Mouse (Mus musculus): ENCODE results near the gene Arhgap4. TPM values are rescaled to one million over a fixed set of nuclear protein-coding genes. Genes with fewer than 3 reads are reported as not detected.

Gene Arhgap4
- total and polyA plus RNA-seq, 3 experiments: 1.5 to 7.7 (median 1.8) TPM

- TF ChIP-seq CTCF (IDR thresholded peaks at IDR 0.05) (no peak), POLR2A (IDR thresholded peaks at IDR 0.05; ENCODE audit: insufficient read depth, low read depth, low read length) (peak; percentile 61)
- Histone ChIP-seq H3K4me1 (ENCODE audit: control insufficient read depth, insufficient read depth, low read length) (peaks cover 8% of the 10 kb centered on the region), H3K27ac (peak within 1 kb of the TSS; percentile 98), H3K27me3 (ENCODE audit: control insufficient read depth, insufficient read depth, low read length) (no peaks in the 10 kb centered on the region), H3K9ac (ENCODE audit: low read depth, low read length) (peak within 1 kb of the TSS; percentile 79), H3K36me3 (ENCODE audit: control insufficient read depth, insufficient read depth, low read length) (peaks cover 8% of the 10 kb centered on the region; the same call in 1 of the 2 replicates), H3K79me2 (replicated peaks; ENCODE audit: control insufficient read depth, insufficient read depth, low read length) (no peaks in the 10 kb centered on the region), H3K4me3 (peak within 1 kb of the TSS; percentile 62)
- WGBS: 15% methylated on average over 58 of the region's 58 CpGs
- peak; percentile 91 to 92 for DNase-seq
- intact Hi-C loops (cut with DNase I): loop anchor here (2.0 to 5.0 kb wide), 7 partner anchors 56 to 446 kb away; partner anchors contain the start of genes Fam3a, Idh3g, Ikbkg and Irak1
Observed at GRCm38 (mm10) chrX:73966248-73967176, 44.8 kb upstream of the Arhgap4 start, which contains the start of gene Hcfc1. Hcfc1 (minus strand) TSS chrX:73966357.

GRCm38 (mm10) chrX:73965307-73965706, 43.6 kb upstream of the Arhgap4 start:
- DNase-seq: peak in 1 of 2 experiments; percentile 57
- WGBS: 18% methylated on average over 20 of the region's 20 CpGs
- H3K9ac ChIP-seq (ENCODE audit: low read depth, low read length): peak overlapping the region; percentile 44
- H3K36me3 ChIP-seq (ENCODE audit: control insufficient read depth, insufficient read depth, low read length): peaks cover 8% of the 10 kb centered on the region; the same call in 1 of the 2 replicates
- H3K79me2 ChIP-seq (replicated peaks; ENCODE audit: control insufficient read depth, insufficient read depth, low read length): no peaks in the 10 kb centered on the region
- intact Hi-C loops (cut with DNase I): loop anchor here (5.0 kb wide), 6 partner anchors 57 to 447 kb away; partner anchors contain the start of genes Fam3a, Idh3g, Ikbkg and Irak1
- no peak for TF ChIP-seq EP300 (IDR thresholded peaks at IDR 0.05; ENCODE audit: insufficient read depth, low read depth, low read length)
- no peak for TF ChIP-seq CTCF (IDR thresholded peaks at IDR 0.05)
- TF ChIP-seq POLR2A (IDR thresholded peaks at IDR 0.05; ENCODE audit: insufficient read depth, low read depth, low read length): no peak
- H3K27ac ChIP-seq: peak overlapping the region; percentile 98
- H3K4me3 ChIP-seq: peak overlapping the region; percentile 62
- H3K4me1 ChIP-seq (ENCODE audit: control insufficient read depth, insufficient read depth, low read length): peaks cover 8% of the 10 kb centered on the region
- no peaks in the 10 kb centered on the region for H3K27me3 ChIP-seq (ENCODE audit: control insufficient read depth, insufficient read depth, low read length)

- TF ChIP-seq EP300 (IDR thresholded peaks at IDR 0.05; ENCODE audit: insufficient read depth, low read depth, low read length): no peak
- TF ChIP-seq POLR2A (IDR thresholded peaks at IDR 0.05; ENCODE audit: insufficient read depth, low read depth, low read length): no peak
- TF ChIP-seq CTCF (IDR thresholded peaks at IDR 0.05): no peak
- Histone ChIP-seq H3K9ac (ENCODE audit: low read depth, low read length) (no peak overlapping the region; the same call in 1 of the 2 replicates), H3K27me3 (ENCODE audit: control insufficient read depth, insufficient read depth, low read length) (no peaks in the 10 kb centered on the region), H3K79me2 (replicated peaks; ENCODE audit: control insufficient read depth, insufficient read depth, low read length) (no peaks in the 10 kb centered on the region), H3K4me1 (ENCODE audit: control insufficient read depth, insufficient read depth, low read length) (peaks cover 8% of the 10 kb centered on the region), H3K4me3 (peak overlapping the region; percentile 12; the same call in 1 of the 2 replicates), H3K36me3 (ENCODE audit: control insufficient read depth, insufficient read depth, low read length) (peaks cover 8% of the 10 kb centered on the region; the same call in 1 of the 2 replicates), H3K27ac (no peak overlapping the region)
- intact Hi-C loops (cut with DNase I): no loop called here
- peak in 1 of 2 experiments; percentile 36 for DNase-seq
- 18% methylated on average over 3 of the region's 3 CpGs for WGBS
Observed at GRCm38 (mm10) chrX:73964363-73964762, 42.7 kb upstream of the Arhgap4 start.

DNA sequence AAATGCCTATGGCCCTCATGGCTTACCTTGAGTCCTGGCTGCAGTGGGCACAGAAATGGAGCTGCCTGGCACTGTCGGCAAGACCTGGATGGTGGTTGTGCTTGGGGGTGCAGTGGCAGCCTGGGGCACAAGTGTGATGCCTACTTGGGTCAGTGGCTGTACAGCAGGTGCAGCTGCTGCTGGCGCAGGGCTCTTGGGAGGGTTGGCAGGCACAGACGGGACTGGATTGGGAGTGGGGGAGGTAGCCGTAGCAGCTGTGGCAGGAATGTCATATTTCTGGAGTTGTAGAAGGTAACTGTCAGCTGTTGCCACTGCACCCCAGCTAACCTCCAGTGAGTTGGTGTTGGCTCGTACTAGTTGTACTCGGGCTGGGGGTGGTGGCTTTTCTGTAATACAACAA, 33.3 kb upstream of the Arhgap4 start:
- WGBS: 80% methylated on average over 6 of the region's 6 CpGs
- TF ChIP-seq CTCF (IDR thresholded peaks at IDR 0.05): no peak
- TF ChIP-seq EP300 (IDR thresholded peaks at IDR 0.05; ENCODE audit: insufficient read depth, low read depth, low read length): no peak
- no peak for TF ChIP-seq POLR2A (IDR thresholded peaks at IDR 0.05; ENCODE audit: insufficient read depth, low read depth, low read length)
- Histone ChIP-seq H3K27me3 (ENCODE audit: control insufficient read depth, insufficient read depth, low read length) (no peaks in the 10 kb centered on the region), H3K27ac (no peak overlapping the region), H3K4me1 (ENCODE audit: control insufficient read depth, insufficient read depth, low read length) (no peaks in the 10 kb centered on the region), H3K79me2 (replicated peaks; ENCODE audit: control insufficient read depth, insufficient read depth, low read length) (no peaks in the 10 kb centered on the region), H3K36me3 (ENCODE audit: control insufficient read depth, insufficient read depth, low read length) (no peaks in the 10 kb centered on the region), H3K9ac (ENCODE audit: low read depth, low read length) (no peak overlapping the region), H3K4me3 (no peak overlapping the region)
- intact Hi-C loops (cut with DNase I): loop anchor here (10.0 kb wide), 1 partner anchor 240 kb away; the partner anchor contains the start of genes Abcd1 and Bcap31
- DNase-seq: no peak

- Histone ChIP-seq H3K4me3 (no peak overlapping the region), H3K36me3 (ENCODE audit: control insufficient read depth, insufficient read depth, low read length) (no peaks in the 10 kb centered on the region), H3K27ac (no peak overlapping the region), H3K4me1 (ENCODE audit: control insufficient read depth, insufficient read depth, low read length) (no peaks in the 10 kb centered on the region), H3K79me2 (replicated peaks; ENCODE audit: control insufficient read depth, insufficient read depth, low read length) (no peaks in the 10 kb centered on the region), H3K9ac (ENCODE audit: low read depth, low read length) (no peak overlapping the region), H3K27me3 (ENCODE audit: control insufficient read depth, insufficient read depth, low read length) (no peaks in the 10 kb centered on the region)
- no peak for DNase-seq
- TF ChIP-seq EP300 (IDR thresholded peaks at IDR 0.05; ENCODE audit: insufficient read depth, low read depth, low read length): no peak
- intact Hi-C loops (cut with DNase I): loop anchor here (10.0 kb wide), 1 partner anchor 238 kb away; the partner anchor contains the start of genes Abcd1 and Bcap31
- 84% methylated on average over 5 of the region's 5 CpGs for WGBS
Observed at GRCm38 (mm10) chrX:73952603-73953002, 30.9 kb upstream of the Arhgap4 start.
